Mouse (Mus musculus): ENCODE data around the gene Arl11. TPM values are rescaled to one million over a fixed set of nuclear protein-coding genes. Genes with fewer than 3 reads are reported as not detected.
A peak's percentile ranks its signal among the peaks of the same experiment; 100 is the strongest.
"Not testable (repeated sequence)": the region's sequence is repeated elsewhere in the genome, so short reads cannot be mapped to it uniquely, and the experiment has no call there.

Arl11 gene
- total RNA-seq (2021), result under 1 TPM; 0.45 to 0.65 TPM
- long read RNA-seq, experiment 1, result 0 reads
- long read RNA-seq, experiment 2, partial matches to known transcripts, result 0 of 1 reads
- long read RNA-seq, experiment 2, other reads (novel, unspliced or antisense), result 0 of 1 reads

DNA sequence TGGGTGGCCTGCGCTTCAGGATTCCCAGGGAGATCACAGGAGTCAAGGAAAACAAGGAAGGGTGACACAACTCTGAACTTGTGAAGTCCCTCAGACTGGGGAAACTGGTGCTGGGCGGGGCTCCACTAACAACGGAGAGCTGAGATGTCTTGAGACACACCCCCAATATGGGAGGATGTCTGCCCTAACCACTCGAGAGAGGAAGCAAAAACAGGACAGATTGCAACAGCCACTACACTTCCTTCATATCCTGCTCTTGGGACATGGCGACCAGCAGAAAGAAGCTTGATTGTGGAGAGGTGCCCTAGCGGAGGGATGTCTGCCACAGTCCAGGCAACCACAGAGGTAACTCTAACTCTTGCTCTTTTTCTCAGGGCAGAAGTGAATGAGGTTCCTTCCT lies at the start of gene Arl11:
Gene Arl11, plus strand, starts transcription at position 161 of the 400 bp plus-strand sequence.
- no peak for DNase-seq (ENCODE audit: low spot score in 2 of 2)

GRCm38 (mm10) chr14:61267908-61268475 lies 41.6 kb upstream of the Arl11 start:
- no peak for DNase-seq (ENCODE audit: low spot score in 2 of 2)

GRCm38 (mm10) chr14:61274414-61275198 lies 34.9 kb upstream of the Arl11 start:
- DNase-seq (ENCODE audit: low spot score in 2 of 2), result no peak

DNA sequence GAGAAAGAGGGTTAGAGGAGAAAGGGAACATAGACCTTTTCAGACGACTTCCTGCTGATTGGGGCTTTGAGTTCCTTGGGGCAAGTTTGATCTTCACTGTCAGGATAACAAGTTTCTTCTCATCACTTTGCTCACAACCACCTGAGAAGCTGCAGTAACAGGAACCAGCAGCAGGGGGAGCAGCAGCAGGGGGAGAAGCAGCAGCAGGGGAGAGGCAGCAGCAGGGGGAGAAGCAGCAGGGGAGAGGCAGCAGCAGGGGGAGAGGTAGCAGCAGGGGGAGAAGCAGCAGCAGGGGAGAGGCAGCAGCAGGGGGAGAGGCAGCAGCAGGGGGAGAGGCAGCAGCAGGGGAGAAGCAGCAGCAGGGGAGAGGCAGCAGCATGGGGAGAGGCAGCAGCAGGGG lies 32.3 kb upstream of the Arl11 start:
- DNase-seq (ENCODE audit: low spot score in 2 of 2), result peak in 1 of 2 experiments; percentile 19

GRCm38 (mm10) chr14:61278676-61279300 lies 30.8 kb upstream of the Arl11 start:
- DNase-seq (ENCODE audit: low spot score in 2 of 2), result no peak

DNA sequence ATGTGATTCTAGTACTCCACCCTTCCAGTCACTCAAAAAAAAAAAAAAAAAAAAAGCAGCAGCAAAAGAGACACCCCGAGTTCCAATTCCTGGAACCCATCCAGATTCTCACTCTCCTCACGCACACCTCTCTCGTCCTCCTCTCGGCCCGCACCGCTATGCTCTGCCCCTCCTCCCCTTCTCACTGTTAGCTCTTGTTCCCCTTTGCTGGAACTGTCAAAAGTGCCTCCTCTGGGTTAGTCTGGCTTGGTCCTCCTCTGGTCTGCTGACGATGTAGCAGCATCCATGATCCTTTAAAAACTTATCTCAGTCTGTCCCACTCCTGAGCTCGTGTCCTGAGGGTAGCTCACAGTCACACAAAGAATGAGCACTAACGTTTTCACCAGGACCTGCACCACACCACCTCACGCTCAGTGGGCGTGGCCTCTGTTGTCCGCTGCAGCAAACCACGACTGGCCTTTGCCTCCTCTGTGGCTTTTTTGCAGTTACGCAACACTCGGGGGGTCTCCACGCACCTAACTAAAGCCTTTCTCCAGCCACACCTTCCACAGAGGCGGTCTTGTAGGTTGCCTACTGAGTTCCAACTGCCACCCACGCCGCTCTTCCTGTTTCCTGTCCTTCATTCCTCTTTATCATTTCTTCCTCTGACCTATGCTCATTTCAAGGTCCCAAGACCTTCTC lies 20.8 kb upstream of the Arl11 start:
- no peak for DNase-seq (ENCODE audit: low spot score in 2 of 2)

DNA sequence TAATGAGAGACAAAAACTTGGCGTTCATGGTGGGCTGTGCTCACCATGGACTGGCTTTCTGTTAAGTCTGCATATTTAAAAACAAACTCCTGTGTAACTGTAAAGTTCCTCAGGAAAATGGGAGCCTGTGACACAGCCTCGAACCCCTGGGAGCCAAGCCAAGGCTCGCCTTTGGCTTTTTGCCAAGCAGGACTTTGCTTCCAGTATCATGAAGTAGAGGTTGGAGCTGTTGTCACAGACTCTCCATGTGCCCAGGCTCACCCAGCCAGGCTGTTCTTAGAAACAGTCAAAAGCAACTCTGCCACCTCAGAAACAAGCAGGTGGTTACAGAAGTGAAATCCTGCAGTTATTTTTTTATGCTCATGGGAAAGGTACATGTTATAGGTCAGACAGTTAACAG lies 18.9 kb upstream of the Arl11 start:
- no peak for DNase-seq (ENCODE audit: low spot score in 2 of 2)

- peak; percentile 71 to 85 for DNase-seq (ENCODE audit: low spot score in 2 of 2)
These were observed 15.4 kb upstream of the Arl11 start for GRCm38 (mm10) chr14:61293884-61294737.

- peak; percentile 58 to 63 for DNase-seq (ENCODE audit: low spot score in 2 of 2)
These were observed 14.8 kb upstream of the Arl11 start for GRCm38 (mm10) chr14:61294738-61295079.

DNA sequence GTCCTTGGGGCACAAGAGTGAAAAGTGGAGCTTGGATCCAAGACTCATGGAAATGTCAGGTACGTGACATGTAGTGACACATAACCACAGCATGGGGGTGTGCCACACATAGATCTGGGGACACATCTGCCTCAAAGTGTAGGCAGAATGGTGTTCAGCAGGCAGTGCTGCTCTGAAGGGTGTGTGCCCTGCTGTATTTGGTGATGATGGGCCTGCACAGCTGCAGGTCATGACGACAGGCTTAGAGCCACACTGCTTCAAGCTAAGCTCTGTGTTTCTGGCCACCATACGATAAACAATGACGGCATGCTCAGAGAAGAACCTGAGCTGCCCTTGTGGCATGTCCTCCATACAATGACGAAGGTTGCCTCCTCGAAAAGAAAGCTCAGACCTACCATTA lies 9.7 kb upstream of the Arl11 start:
- no peak for DNase-seq (ENCODE audit: low spot score in 2 of 2)

- no peak for DNase-seq (ENCODE audit: low spot score in 2 of 2)
These were observed 8.2 kb upstream of the Arl11 start for GRCm38 (mm10) chr14:61301323-61301722.

DNA sequence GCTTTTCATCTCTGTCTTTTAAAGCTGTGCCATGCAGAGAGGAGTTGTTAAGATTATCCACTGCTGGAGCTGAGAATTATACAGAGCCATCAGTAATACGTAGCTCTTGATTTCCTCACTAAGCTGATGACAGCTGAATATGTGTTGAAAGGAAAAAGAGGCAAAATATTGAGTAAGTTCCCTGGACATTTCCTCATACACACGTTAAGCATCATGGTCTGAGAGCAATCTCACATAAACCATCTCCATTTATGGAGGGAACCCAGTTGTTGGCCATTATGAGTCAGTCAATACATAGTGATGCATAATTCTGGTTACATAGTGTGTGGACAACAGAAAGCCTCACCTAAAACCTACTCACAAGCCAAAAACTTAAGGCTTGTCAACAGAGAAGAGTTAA lies 7.1 kb upstream of the Arl11 start:
- DNase-seq (ENCODE audit: low spot score in 2 of 2), result no peak

DNA sequence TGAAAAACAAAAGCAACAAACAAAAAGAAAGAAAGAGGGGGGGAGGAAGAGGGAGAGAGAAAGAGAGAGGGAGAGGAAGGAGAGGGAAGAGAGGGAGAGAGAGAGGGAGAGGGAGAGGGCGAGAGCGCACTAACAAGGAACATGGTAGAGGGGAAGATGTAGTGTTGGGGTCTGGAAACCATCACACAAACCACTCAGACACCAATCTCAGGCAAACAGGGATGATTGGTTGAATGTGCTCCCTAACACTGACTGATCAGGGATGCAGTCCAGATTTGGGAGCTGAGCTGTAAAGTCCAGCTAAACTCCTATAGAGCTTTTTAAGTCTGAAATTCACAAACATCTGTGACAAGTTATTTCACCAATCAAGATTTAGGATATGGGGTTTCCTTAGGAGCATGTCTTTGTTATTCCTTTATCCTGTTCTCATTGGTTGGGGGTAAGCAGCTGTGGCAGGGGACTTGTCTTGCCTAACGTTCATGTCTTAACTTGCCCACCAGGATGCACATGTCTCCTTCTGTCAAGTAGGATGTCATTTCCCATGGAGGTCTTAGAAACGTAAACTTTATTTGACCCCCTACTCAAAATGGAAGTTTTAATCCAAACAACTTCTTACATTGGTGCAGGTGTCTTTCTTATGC lies 5.5 kb upstream of the Arl11 start:
- no peak for DNase-seq (ENCODE audit: low spot score in 2 of 2)

DNA sequence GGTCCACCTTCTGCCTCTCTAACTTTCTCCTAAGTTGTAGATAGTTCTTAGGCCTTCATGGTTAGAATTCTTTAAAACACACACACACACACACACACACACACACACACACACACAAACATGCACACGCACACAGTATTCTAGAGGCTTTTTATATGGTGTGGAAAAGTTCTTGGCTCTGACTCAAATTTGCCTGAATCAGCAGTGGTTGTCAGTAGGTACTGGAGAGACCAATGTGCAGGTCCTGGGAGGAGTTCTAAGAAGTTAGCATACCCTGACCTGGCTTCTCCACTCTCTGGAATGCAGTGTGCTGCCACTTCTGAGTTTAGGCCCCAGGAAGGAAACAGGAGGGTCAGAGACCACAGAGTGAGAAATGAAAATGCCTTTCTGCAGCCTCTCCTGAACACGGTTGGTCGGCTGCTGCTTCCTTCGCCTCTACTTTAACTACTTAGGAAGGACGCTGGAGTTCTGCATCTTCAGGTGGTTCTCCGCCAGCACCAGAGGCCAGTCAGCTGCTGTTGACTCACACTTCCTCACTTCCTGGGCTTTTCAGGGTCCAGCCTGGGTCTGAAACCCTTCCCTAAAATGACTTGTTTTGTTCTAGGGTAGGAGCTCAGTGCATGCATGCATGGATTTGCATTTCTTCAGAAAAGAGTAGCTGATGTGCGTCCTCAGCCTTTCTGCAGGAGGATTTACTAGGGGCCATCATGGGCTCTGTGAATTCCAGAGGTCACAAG lies 651 bp downstream of the Arl11 start:
- no peak for DNase-seq (ENCODE audit: low spot score in 2 of 2)

DNA sequence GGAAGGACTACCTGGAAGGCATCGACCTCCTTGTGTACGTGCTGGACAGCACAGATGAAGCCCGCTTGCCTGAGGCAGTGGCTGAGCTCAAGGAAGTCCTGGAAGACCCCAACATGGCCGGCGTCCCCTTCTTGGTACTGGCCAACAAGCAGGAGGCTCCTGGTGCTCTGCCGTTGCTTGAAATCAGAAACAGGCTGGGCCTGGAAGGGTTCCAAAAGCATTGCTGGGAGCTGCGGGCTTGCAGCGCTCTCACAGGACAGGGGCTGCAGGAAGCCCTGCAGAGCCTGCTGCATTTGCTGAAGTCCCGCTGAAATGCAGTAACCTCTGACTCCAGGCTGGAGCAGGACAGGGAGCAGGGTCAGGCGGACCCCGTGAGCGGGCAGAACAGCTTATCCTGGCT lies 1.4 kb downstream of the Arl11 start:
- no peak for DNase-seq (ENCODE audit: low spot score in 2 of 2)

DNA sequence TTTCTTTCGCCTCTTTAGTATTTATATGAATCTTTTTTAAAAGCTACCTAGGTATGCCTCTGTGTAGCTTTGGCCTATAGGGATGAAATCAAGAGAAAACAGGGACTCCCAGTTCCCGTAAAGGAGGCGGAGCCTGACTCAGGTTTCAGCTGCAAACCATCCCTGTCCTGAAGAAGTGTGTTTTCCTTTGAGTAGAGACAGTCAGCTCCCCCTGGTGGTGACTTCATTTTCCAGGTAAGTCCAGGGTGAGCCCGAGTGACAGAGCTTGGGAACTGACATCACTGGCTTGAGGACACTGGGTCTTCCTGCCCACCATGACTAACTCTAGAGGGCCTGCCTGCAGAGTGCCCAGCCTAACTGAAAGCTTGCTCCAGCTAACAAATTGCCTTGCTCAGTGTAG lies 7.3 kb downstream of the Arl11 start:
- DNase-seq (ENCODE audit: low spot score in 2 of 2), result peak; percentile 25 to 53

GRCm38 (mm10) chr14:61320765-61321164 lies 11.2 kb downstream of the Arl11 start:
- no peak for DNase-seq (ENCODE audit: low spot score in 2 of 2)

- no peak for DNase-seq (ENCODE audit: low spot score in 2 of 2)
These were observed 11.6 kb downstream of the Arl11 start for GRCm38 (mm10) chr14:61321200-61321599.

- no peak for DNase-seq (ENCODE audit: low spot score in 2 of 2)
These were observed 13.2 kb downstream of the Arl11 start for GRCm38 (mm10) chr14:61322740-61323139.

- DNase-seq (ENCODE audit: low spot score in 2 of 2), result not testable (repeated sequence)
These were observed 17.5 kb downstream of the Arl11 start for GRCm38 (mm10) chr14:61327007-61327406.

Data from layer of hippocampus, postnatal 14 days (tissue).